Mouse (Mus musculus): ENCODE data around the gene Fbxo10. TPM values are rescaled to one million over a fixed set of nuclear protein-coding genes. Genes with fewer than 3 reads are reported as not detected.
"Not testable (repeated sequence)": the region's sequence is repeated elsewhere in the genome, so short reads cannot be mapped to it uniquely, and the experiment has no call there.

Fbxo10 gene
- polyA plus RNA-seq, 1 experiment from 2014 or later, result 25.8 TPM

- Histone ChIP-seq H3K27ac (replicated peaks) (no peak overlapping the region), H3K4me1 (no peaks in the 10 kb centered on the region), H3K4me3 (no peak overlapping the region), H3K36me3 (peaks cover 52% of the 10 kb centered on the region), H3K9me3 (no peaks in the 10 kb centered on the region), H3K4me2 (replicated peaks) (no peak overlapping the region), H3K9ac (replicated peaks) (no peak overlapping the region), H3K27me3 (no peaks in the 10 kb centered on the region)
- 84% methylated on average over 7 of the region's 7 CpGs for WGBS
- ATAC-seq (replicated peaks), result no peak
Measured at GRCm38 (mm10) chr4:45040795-45041194, 43.6 kb downstream of the Fbxo10 start.

DNA sequence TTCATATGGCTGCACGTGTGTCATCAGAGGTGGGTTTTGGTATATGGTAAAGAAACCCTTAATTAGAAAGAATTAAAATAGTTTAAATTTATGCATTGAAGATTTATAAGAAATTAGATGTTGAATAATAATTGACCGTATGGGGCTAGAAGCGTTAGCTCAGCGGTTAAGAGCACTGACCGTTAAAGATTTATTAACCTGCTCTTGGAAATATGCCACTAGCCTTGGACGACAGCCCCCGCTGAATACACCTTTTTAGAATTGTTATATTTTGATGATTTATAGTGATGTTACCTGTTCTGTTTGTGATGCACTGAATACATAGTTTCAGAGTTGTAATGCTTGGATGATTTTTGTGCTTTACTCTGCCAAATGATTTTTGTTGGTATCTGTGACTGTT lies 44.9 kb downstream of the Fbxo10 start:
- not testable (repeated sequence) for H3K27ac ChIP-seq (replicated peaks); H3K4me2 ChIP-seq (replicated peaks); H3K27me3 ChIP-seq; H3K4me1 ChIP-seq; ATAC-seq (replicated peaks); H3K4me3 ChIP-seq; H3K9me3 ChIP-seq; H3K9ac ChIP-seq (replicated peaks)
- WGBS, result 88% methylated on average over 7 of the region's 7 CpGs
- peaks cover 56% of the 10 kb centered on the region for H3K36me3 ChIP-seq

- ATAC-seq (replicated peaks); H3K4me2 ChIP-seq (replicated peaks); H3K4me1 ChIP-seq; H3K9ac ChIP-seq (replicated peaks); H3K9me3 ChIP-seq; H3K27ac ChIP-seq (replicated peaks); H3K4me3 ChIP-seq; H3K27me3 ChIP-seq: not testable (repeated sequence)
- WGBS, result 68% methylated on average over 8 of the region's 8 CpGs
- peaks cover 52% of the 10 kb centered on the region for H3K36me3 ChIP-seq
Measured at GRCm38 (mm10) chr4:45038879-45039278, 45.5 kb downstream of the Fbxo10 start.

- Histone ChIP-seq H3K27me3 (no peaks in the 10 kb centered on the region), H3K9ac (replicated peaks) (no peak overlapping the region), H3K4me1 (no peaks in the 10 kb centered on the region), H3K4me3 (no peak overlapping the region), H3K27ac (replicated peaks) (no peak overlapping the region), H3K9me3 (no peaks in the 10 kb centered on the region), H3K4me2 (replicated peaks) (no peak overlapping the region), H3K36me3 (peaks cover 59% of the 10 kb centered on the region)
- WGBS, result 92% methylated on average over 13 of the region's 13 CpGs
- ATAC-seq (replicated peaks), result no peak
Measured at GRCm38 (mm10) chr4:45037455-45038410, 46.7 kb downstream of the Fbxo10 start.

- H3K36me3 ChIP-seq, result peaks cover 66% of the 10 kb centered on the region
- no peak overlapping the region for H3K9ac ChIP-seq (replicated peaks)
- no peaks in the 10 kb centered on the region for H3K4me1 ChIP-seq
- no peaks in the 10 kb centered on the region for H3K9me3 ChIP-seq
- H3K27me3 ChIP-seq, result no peaks in the 10 kb centered on the region
- H3K4me3 ChIP-seq, result no peak overlapping the region
- ATAC-seq (replicated peaks), result no peak
- WGBS, result 83% methylated on average over 5 of the region's 5 CpGs
- no peak overlapping the region for H3K27ac ChIP-seq (replicated peaks)
- H3K4me2 ChIP-seq (replicated peaks), result no peak overlapping the region
Measured at GRCm38 (mm10) chr4:45036571-45036970, 47.8 kb downstream of the Fbxo10 start.

DNA sequence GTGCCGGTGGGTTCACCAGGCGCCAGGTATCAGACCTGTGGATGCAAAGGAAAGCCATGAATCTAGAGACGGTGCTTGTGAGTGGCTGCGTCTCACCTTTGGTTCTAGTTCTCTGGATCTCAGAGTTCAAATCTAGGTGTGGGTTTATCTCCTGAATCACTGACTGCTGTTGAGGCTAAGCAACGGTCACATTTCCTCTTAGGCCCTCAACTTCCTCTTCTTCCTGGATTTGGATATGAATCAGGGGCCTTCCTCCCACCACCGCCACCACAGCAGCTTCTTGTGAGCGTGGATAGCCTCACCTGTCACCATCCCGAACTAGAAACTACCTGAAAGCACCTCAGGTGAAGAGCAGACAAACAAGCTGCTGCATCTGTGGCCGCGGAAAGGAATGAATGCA lies 48.4 kb downstream of the Fbxo10 start:
- Histone ChIP-seq H3K9me3 (no peaks in the 10 kb centered on the region), H3K4me1 (no peaks in the 10 kb centered on the region), H3K9ac (replicated peaks) (no peak overlapping the region), H3K4me2 (replicated peaks) (no peak overlapping the region), H3K27me3 (no peaks in the 10 kb centered on the region), H3K4me3 (no peak overlapping the region), H3K27ac (replicated peaks) (no peak overlapping the region), H3K36me3 (peaks cover 64% of the 10 kb centered on the region)
- WGBS, result 92% methylated on average over 10 of the region's 10 CpGs
- no peak for ATAC-seq (replicated peaks)

GRCm38 (mm10) chr4:45034693-45035628 lies 49.4 kb downstream of the Fbxo10 start:
- no peak overlapping the region for H3K4me2 ChIP-seq (replicated peaks)
- no peak overlapping the region for H3K9ac ChIP-seq (replicated peaks)
- no peak for ATAC-seq (replicated peaks)

DNA sequence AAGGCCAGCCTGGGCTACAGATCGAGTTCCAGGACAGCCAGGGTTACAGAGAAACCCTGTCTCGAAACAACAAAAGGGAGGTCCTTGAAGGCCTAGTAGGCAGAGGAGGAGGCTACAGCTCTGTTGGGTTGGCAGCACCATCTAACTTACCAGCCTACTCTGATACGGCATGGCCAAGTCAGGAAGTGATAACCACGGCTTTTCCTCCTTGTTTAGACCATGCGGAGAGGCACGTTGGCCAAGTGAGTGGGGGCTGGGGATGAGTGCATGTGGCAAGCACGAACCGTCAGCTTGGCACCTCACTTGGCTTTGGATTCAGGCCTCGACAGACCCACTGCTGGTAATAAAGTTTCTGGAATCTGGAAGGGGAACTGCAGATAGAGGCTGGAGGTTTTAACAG lies 51.8 kb downstream of the Fbxo10 start:
- H3K4me1 ChIP-seq, result no peaks in the 10 kb centered on the region
- no peak overlapping the region for H3K4me3 ChIP-seq
- no peak overlapping the region for H3K4me2 ChIP-seq (replicated peaks)
- no peak overlapping the region for H3K9ac ChIP-seq (replicated peaks)
- no peaks in the 10 kb centered on the region for H3K27me3 ChIP-seq
- H3K36me3 ChIP-seq, result peaks cover 59% of the 10 kb centered on the region
- ATAC-seq (replicated peaks), result no peak
- WGBS, result 86% methylated on average over 9 of the region's 9 CpGs
- no peak overlapping the region for H3K27ac ChIP-seq (replicated peaks)
- no peaks in the 10 kb centered on the region for H3K9me3 ChIP-seq

More at GRCm38 (mm10) chr4:45034693-45035628, 49.4 kb downstream of the Fbxo10 start:
- 88% methylated on average over 16 of the region's 16 CpGs for WGBS
- Histone ChIP-seq H3K4me1 (no peaks in the 10 kb centered on the region), H3K27me3 (no peaks in the 10 kb centered on the region), H3K4me3 (no peak overlapping the region), H3K27ac (replicated peaks) (no peak overlapping the region), H3K36me3 (peaks cover 55% of the 10 kb centered on the region), H3K9me3 (no peaks in the 10 kb centered on the region)

GRCm38 (mm10) chr4:45026459-45026858 lies 57.9 kb downstream of the Fbxo10 start:
- Histone ChIP-seq H3K4me2 (replicated peaks) (no peak overlapping the region), H3K9ac (replicated peaks) (no peak overlapping the region), H3K4me3 (no peak overlapping the region), H3K27me3 (no peaks in the 10 kb centered on the region), H3K36me3 (peaks cover 35% of the 10 kb centered on the region), H3K4me1 (no peaks in the 10 kb centered on the region), H3K27ac (replicated peaks) (no peak overlapping the region), H3K9me3 (no peaks in the 10 kb centered on the region)
- ATAC-seq (replicated peaks), result no peak
- 82% methylated on average over 4 of the region's 4 CpGs for WGBS

DNA sequence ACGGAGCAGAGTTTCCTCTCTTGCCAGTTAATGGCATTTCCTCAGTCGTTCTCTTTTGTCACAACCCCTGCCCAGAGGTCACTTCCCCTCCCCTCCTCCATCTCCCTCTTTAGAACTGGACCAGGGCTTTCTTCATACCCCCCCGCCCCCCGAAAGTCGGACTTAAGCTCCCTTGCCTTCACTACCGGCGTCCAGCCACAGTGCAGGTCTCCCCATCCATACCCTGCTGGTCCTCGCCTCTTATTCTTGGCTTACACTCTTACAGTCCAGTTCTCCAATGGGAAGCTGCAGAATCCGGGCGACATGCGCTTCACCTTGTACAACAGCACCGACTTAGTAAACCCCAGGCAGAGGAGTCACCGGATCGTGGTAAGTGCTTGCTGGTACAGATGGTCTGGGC lies 65.4 kb downstream of the Fbxo10 start:
- H3K27ac ChIP-seq (replicated peaks), result no peak overlapping the region
- H3K27me3 ChIP-seq, result no peaks in the 10 kb centered on the region
- H3K9me3 ChIP-seq, result no peaks in the 10 kb centered on the region
- peaks cover 20% of the 10 kb centered on the region for H3K4me1 ChIP-seq
- peak overlapping the region; percentile 91 for H3K4me2 ChIP-seq (replicated peaks)
- 2% methylated on average over 14 of the region's 14 CpGs for whole genome bisulfite sequencing
- H3K9ac ChIP-seq (replicated peaks), result peak overlapping the region; percentile 63
- 0 out of 2 replicates have a peak, but pooled peaks cover 9% of the 10 kb centered on the region for H3K36me3 ChIP-seq
- no peak; the same call in none of the 2 replicates for ATAC-seq (replicated peaks)
- peak overlapping the region; percentile 63 for H3K4me3 ChIP-seq

DNA sequence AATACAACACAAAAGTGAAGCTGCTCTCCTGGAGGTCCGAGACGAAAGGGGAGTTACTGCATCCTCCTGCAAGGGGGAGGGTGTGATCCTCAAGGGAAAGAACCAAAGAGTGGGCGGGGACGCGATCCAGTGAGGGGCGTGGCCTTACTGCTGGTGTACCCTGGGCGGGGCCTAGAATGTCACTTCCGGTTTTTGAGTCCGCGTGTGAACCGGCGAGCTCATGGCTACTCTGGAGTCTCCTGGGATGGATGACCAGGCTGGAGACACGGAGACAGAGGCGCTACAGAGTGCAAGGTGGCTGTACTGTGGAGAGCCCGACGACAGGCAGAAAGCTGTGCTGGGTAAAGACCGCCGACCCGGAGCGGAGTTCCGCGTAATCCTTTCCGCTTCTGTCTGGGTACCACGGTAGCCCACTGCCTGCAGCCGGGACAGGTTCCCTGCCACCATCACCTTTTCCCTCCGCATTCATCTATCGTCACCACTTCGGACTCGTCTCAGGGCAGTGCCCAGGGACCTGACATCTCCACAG lies 65.9 kb downstream of the Fbxo10 start, which contains the start of gene Polr1e:
TSS of gene Polr1e (plus strand) at position 132 of the 529 bp plus-strand sequence.
- H3K27ac ChIP-seq (replicated peaks), result peak within 1 kb of the TSS; percentile 20; the same call in 1 of the 2 replicates
- H3K4me2 ChIP-seq (replicated peaks), result peak within 1 kb of the TSS; percentile 91
- H3K27me3 ChIP-seq, result no peaks in the 10 kb centered on the region
- no peaks in the 10 kb centered on the region for H3K9me3 ChIP-seq
- ATAC-seq (replicated peaks), result peak; percentile 89
- H3K9ac ChIP-seq (replicated peaks), result peak within 1 kb of the TSS; percentile 63
- 0 out of 2 replicates have a peak, but pooled peaks cover 4% of the 10 kb centered on the region for H3K36me3 ChIP-seq
- peaks cover 23% of the 10 kb centered on the region for H3K4me1 ChIP-seq
- under 1% methylated on average over 29 of the region's 29 CpGs for WGBS
- peak within 1 kb of the TSS; percentile 63 for H3K4me3 ChIP-seq

Data from forebrain, embryonic 15.5 days (tissue).